Mouse (Mus musculus) heart, adult 2 months (tissue): ENCODE results near the gene A4gnt. TPM values are rescaled to one million over a fixed set of nuclear protein-coding genes. Genes with fewer than 3 reads are reported as not detected.

Experiments used
- DNase-seq, 2 experiments: peaks; one replicate each; pipeline ENCODE4 v3.0.0; 2021
- H3K27ac ChIP-seq: fragments of 200-600 bp; 2 replicates; pipeline ENCODE4 v1.8.1; 2022
- H3K27me3 ChIP-seq: fragments of 200-500 bp; 2 replicates; pipeline ENCODE4 v1.6.1; 2012; ENCODE audit warnings: mild to moderate bottlenecking, low read length, inconsistent platforms, mixed read lengths; ENCODE audit not compliant: control insufficient read depth, insufficient read depth
- H3K36me3 ChIP-seq: fragments of 200-500 bp; 2 replicates; pipeline ENCODE4 v1.6.1; 2012; ENCODE audit warnings: low read length, inconsistent platforms; ENCODE audit not compliant: control insufficient read depth, insufficient read depth
- H3K4me1 ChIP-seq: fragments of 200-500 bp; 2 replicates; pipeline ENCODE4 v1.6.1; 2011; ENCODE audit warnings: low read length; ENCODE audit not compliant: control insufficient read depth, insufficient read depth
- H3K4me3 ChIP-seq: fragments of 200-600 bp; 2 replicates; pipeline ENCODE4 v1.8.1; 2022
- H3K79me2 ChIP-seq: fragments of 200-500 bp; replicated peaks from 2 replicates; pipeline ENCODE4 v1.6.1; 2012; ENCODE audit warnings: mild to moderate bottlenecking, inconsistent platforms, low read length, moderate library complexity, mixed read lengths; ENCODE audit not compliant: control insufficient read depth, insufficient read depth
- H3K9ac ChIP-seq: fragments of 200-500 bp; 2 replicates; pipeline ENCODE4 v1.6.1; 2012; ENCODE audit warnings: low read depth, mild to moderate bottlenecking, control low read depth, inconsistent platforms, low read length, mixed read lengths
- CTCF ChIP-seq: fragments of 200-600 bp; IDR thresholded peaks from 2 replicates; pipeline ENCODE4 v1.8.1; 2022; ENCODE audit warnings: antibody characterized with exemption, mild to moderate bottlenecking, moderate library complexity
- EP300 ChIP-seq: fragments of 200-500 bp; IDR thresholded peaks from 2 replicates; pipeline ENCODE4 v1.6.1; 2011; ENCODE audit warnings: low read depth, low read length, control low read depth; ENCODE audit not compliant: insufficient read depth
- POLR2A ChIP-seq: fragments of 200-500 bp; IDR thresholded peaks from 2 replicates; pipeline ENCODE4 v1.6.1; 2011; ENCODE audit warnings: mild to moderate bottlenecking, low read depth, low read length, control low read depth; ENCODE audit not compliant: insufficient read depth
- WGBS: fragments of 180-500 bp; shearing (Covaris S2); methylation state at CpG from one replicate; pipeline ENCODE4 v1.1.7; 2018; 5-methylcytosine and 5-hydroxymethylcytosine counted together
- intact Hi-C: fragments of 180-260 bp; cut with DNase I; formaldehyde crosslinking; loops from one replicate; pipeline ENCODE4 v1.15.1; 2025
- polyA plus RNA-seq: library from polyadenylated mRNA; depleted of rRNA; stranded (reverse); fragments of >200 nt; gene quantifications from 2 replicates; pipeline ENCODE4 v1.2.3, GENCODE M21; 2012
- total RNA-seq, 2 experiments: library from RNA; stranded (reverse); gene quantifications; 2 replicates each; pipeline ENCODE4 v1.2.3; 2021

A4gnt gene
- total and polyA plus RNA-seq, 3 experiments, result not detected

- Histone ChIP-seq H3K4me1 (no peaks in the 10 kb centered on the region), H3K27me3 (no peaks in the 10 kb centered on the region), H3K9ac (no peak overlapping the region), H3K4me3 (no peak overlapping the region), H3K79me2 (no peaks in the 10 kb centered on the region), H3K36me3 (no peaks in the 10 kb centered on the region), H3K27ac (no peak overlapping the region)
- DNase-seq, result no peak
- 80% methylated on average over 5 of the region's 5 CpGs for WGBS
- TF ChIP-seq EP300, result no peak
- TF ChIP-seq CTCF, result no peak
- TF ChIP-seq POLR2A, result no peak
- intact Hi-C loops, result no loop called here
These were observed 27.7 kb downstream of the A4gnt start for GRCm38 (mm10) chr9:99639957-99640356.

GRCm38 (mm10) chr9:99645416-99645815 is 33.1 kb downstream of the A4gnt start:
- WGBS, result 86% methylated on average over 6 of the region's 6 CpGs
- no peak for TF ChIP-seq EP300
- TF ChIP-seq POLR2A, result no peak
- no peak for TF ChIP-seq CTCF
- DNase-seq, result no peak
- intact Hi-C loops, result no loop called here
- Histone ChIP-seq H3K9ac (no peak overlapping the region), H3K27me3 (no peaks in the 10 kb centered on the region), H3K36me3 (no peaks in the 10 kb centered on the region), H3K4me1 (no peaks in the 10 kb centered on the region), H3K27ac (no peak overlapping the region), H3K4me3 (no peak overlapping the region), H3K79me2 (no peaks in the 10 kb centered on the region)

- Histone ChIP-seq H3K27ac (no peak overlapping the region), H3K4me3 (no peak overlapping the region), H3K9ac (no peak overlapping the region), H3K36me3 (no peaks in the 10 kb centered on the region), H3K27me3 (no peaks in the 10 kb centered on the region), H3K4me1 (no peaks in the 10 kb centered on the region), H3K79me2 (no peaks in the 10 kb centered on the region)
- no peak for TF ChIP-seq EP300
- no peak for TF ChIP-seq CTCF
- TF ChIP-seq POLR2A, result no peak
- intact Hi-C loops, result no loop called here
- WGBS, result 89% methylated on average over 6 of the region's 6 CpGs
- DNase-seq, result no peak
These were observed 33.8 kb downstream of the A4gnt start for GRCm38 (mm10) chr9:99646102-99646501.

- no peaks in the 10 kb centered on the region for H3K36me3 ChIP-seq
- no peak for TF ChIP-seq EP300
- no peak for TF ChIP-seq POLR2A
- TF ChIP-seq CTCF, result no peak
These were observed 48.5 kb downstream of the A4gnt start for GRCm38 (mm10) chr9:99660756-99661155.

GRCm38 (mm10) chr9:99661606-99662166 is 49.4 kb downstream of the A4gnt start:
- intact Hi-C loops, result loop anchor here (1.0 to 10.0 kb wide), 2 partner anchors 74 to 207 kb away; partner anchors contain the start of gene Nme9
- no peaks in the 10 kb centered on the region for H3K36me3 ChIP-seq

More at GRCm38 (mm10) chr9:99660756-99661155, 48.5 kb downstream of the A4gnt start:
- no peak for DNase-seq
- no peak overlapping the region for H3K27ac ChIP-seq
- no peaks in the 10 kb centered on the region for H3K79me2 ChIP-seq
- H3K9ac ChIP-seq, result no peak overlapping the region
- WGBS, result 73% methylated on average over 10 of the region's 10 CpGs
- intact Hi-C loops, result loop anchor here (10.0 kb wide), 1 partner anchor 206 kb away; the partner anchor contains the start of gene Nme9
- no peaks in the 10 kb centered on the region for H3K4me1 ChIP-seq
- H3K4me3 ChIP-seq, result no peak overlapping the region
- no peaks in the 10 kb centered on the region for H3K27me3 ChIP-seq

GRCm38 (mm10) chr9:99662406-99662805 is 50.1 kb downstream of the A4gnt start:
- H3K36me3 ChIP-seq, result no peaks in the 10 kb centered on the region

More at GRCm38 (mm10) chr9:99661606-99662166, 49.4 kb downstream of the A4gnt start:
- 66% methylated on average over 16 of the region's 16 CpGs for WGBS
- no peak for DNase-seq
- TF ChIP-seq CTCF, result no peak
- no peak for TF ChIP-seq POLR2A
- TF ChIP-seq EP300, result no peak
- no peak overlapping the region for H3K4me3 ChIP-seq
- H3K9ac ChIP-seq, result no peak overlapping the region
- no peak overlapping the region for H3K27ac ChIP-seq
- H3K79me2 ChIP-seq, result no peaks in the 10 kb centered on the region
- no peaks in the 10 kb centered on the region for H3K4me1 ChIP-seq
- no peaks in the 10 kb centered on the region for H3K27me3 ChIP-seq

More at GRCm38 (mm10) chr9:99662406-99662805, 50.1 kb downstream of the A4gnt start:
- intact Hi-C loops, result loop anchor here (1.0 to 10.0 kb wide), 2 partner anchors 75 to 208 kb away; partner anchors contain the start of gene Nme9
- peak; percentile 25 to 65 for DNase-seq
- Histone ChIP-seq H3K4me1 (no peaks in the 10 kb centered on the region), H3K79me2 (no peaks in the 10 kb centered on the region), H3K4me3 (no peak overlapping the region), H3K27ac (no peak overlapping the region), H3K27me3 (no peaks in the 10 kb centered on the region), H3K9ac (no peak overlapping the region)
- TF ChIP-seq POLR2A (no peak), CTCF (no peak; the same call in 1 of the 2 replicates), EP300 (no peak)
- 22% methylated on average over 7 of the region's 7 CpGs for WGBS
